Mouse (Mus musculus) spleen, adult 2 months (tissue): ENCODE measurements at regions not wholly inside any gene's neighbourhood (a gene's known extent, or its start where the extent isn't known, plus 50 kb on each side); places are given as distances from the start of the nearest gene placed in this dataset.

Source experiments
- CTCF ChIP-seq: fragments of 200-500 bp; IDR thresholded peaks from 2 replicates; pipeline ENCODE4 v1.5.1; 2011; ENCODE audit warnings: mild to moderate bottlenecking, inconsistent platforms; ENCODE audit not compliant: insufficient read depth, insufficient read length, insufficient replicate concordance; ENCODE audit errors: extremely low read depth
- POLR2A ChIP-seq: fragments of 200-500 bp; IDR thresholded peaks from 2 replicates; pipeline ENCODE4 v1.6.1; 2011; ENCODE audit warnings: low read depth, low read length, inconsistent platforms

DNA sequence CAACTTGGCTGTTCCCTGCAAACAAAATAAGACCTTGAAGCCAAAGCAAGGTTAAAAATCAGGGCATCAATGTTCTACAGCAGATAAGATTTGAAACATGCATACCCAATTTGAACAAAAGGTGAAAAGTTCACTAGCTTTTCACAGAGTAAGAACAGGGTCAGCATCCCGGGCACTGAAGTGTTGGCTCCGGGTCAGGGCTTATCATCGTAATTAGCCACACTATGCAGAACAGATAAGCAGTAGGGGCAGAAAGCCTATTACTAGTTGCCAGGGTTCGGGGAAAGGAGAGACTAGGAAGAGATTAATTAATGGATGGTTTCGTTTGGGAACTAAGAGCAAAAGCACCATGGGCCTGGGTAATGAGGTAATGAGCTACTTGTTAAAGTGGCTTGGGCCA, 131.7 kb upstream of the Gpc5 start:
- TF ChIP-seq CTCF (no peak), POLR2A (no peak)
